Mouse (Mus musculus): ENCODE data around the gene Prnd. TPM values are rescaled to one million over a fixed set of nuclear protein-coding genes. Genes with fewer than 3 reads are reported as not detected.

Prnd gene
- polyA plus RNA-seq, 1 experiment from 2014 or later: 14.6 TPM

GRCm38 (mm10) chr2:131976663-131977062 lies 26.0 kb downstream of the Prnd start:
- WGBS: 78% methylated on average over 3 of the region's 3 CpGs
- Histone ChIP-seq H3K9ac (ENCODE audit: low read length) (no peak overlapping the region), H3K9me3 (ENCODE audit: control insufficient read depth, low read length) (no peaks in the 10 kb centered on the region), H3K27me3 (ENCODE audit: control insufficient read depth, insufficient read depth, low read length) (no peaks in the 10 kb centered on the region), H3K27ac (replicated peaks; ENCODE audit: low read depth, low read length) (no peak overlapping the region), H3K4me1 (ENCODE audit: control insufficient read depth, insufficient read depth, low read length) (no peaks in the 10 kb centered on the region), H3K36me3 (ENCODE audit: control insufficient read depth, insufficient read depth, low read length) (no peaks in the 10 kb centered on the region), H3K4me3 (ENCODE audit: low read depth, low read length) (no peak overlapping the region), H3K4me2 (ENCODE audit: low read depth, severe bottlenecking) (no peak overlapping the region)
- no peak for ATAC-seq (ENCODE audit: insufficient number of reproducible peaks, low FRiP score, low TSS enrichment, low read depth)
- DNase-seq (ENCODE audit: low spot score): no peak

DNA sequence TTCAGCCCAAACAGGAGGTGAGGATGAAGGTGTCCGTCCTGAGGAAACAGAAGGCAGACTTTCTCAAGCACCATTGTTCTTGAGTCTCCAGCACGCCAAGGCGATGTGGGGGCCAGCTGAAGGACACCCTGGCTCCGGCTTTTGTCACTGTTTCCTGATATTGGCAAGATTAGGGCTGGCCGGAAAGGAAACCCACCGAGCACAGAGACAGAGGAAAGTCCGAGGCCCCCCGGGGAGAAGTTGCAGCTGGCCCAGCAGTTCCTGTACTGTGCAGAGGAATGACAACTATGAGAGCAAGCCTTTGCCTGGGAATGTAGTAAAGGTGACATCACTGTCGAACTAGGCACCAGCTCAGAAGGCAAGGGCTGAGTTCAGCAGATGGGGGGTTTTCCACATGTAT lies 30.2 kb downstream of the Prnd start:
- ATAC-seq (ENCODE audit: insufficient number of reproducible peaks, low FRiP score, low TSS enrichment, low read depth): no peak
- H3K9me3 ChIP-seq (ENCODE audit: control insufficient read depth, low read length): no peaks in the 10 kb centered on the region
- no peak overlapping the region for H3K4me2 ChIP-seq (ENCODE audit: low read depth, severe bottlenecking)
- no peak overlapping the region for H3K4me3 ChIP-seq (ENCODE audit: low read depth, low read length)
- 60% methylated on average over 9 of the region's 9 CpGs for WGBS
- no peak overlapping the region for H3K27ac ChIP-seq (replicated peaks; ENCODE audit: low read depth, low read length)
- H3K36me3 ChIP-seq (ENCODE audit: control insufficient read depth, insufficient read depth, low read length): no peaks in the 10 kb centered on the region
- peak; percentile 37 for DNase-seq (ENCODE audit: low spot score)
- no peaks in the 10 kb centered on the region for H3K27me3 ChIP-seq (ENCODE audit: control insufficient read depth, insufficient read depth, low read length)
- H3K9ac ChIP-seq (ENCODE audit: low read length): no peak overlapping the region
- no peaks in the 10 kb centered on the region for H3K4me1 ChIP-seq (ENCODE audit: control insufficient read depth, insufficient read depth, low read length)

- Histone ChIP-seq H3K27me3 (ENCODE audit: control insufficient read depth, insufficient read depth, low read length) (no peaks in the 10 kb centered on the region), H3K4me1 (ENCODE audit: control insufficient read depth, insufficient read depth, low read length) (no peaks in the 10 kb centered on the region), H3K9me3 (ENCODE audit: control insufficient read depth, low read length) (no peaks in the 10 kb centered on the region), H3K9ac (ENCODE audit: low read length) (no peak overlapping the region), H3K36me3 (ENCODE audit: control insufficient read depth, insufficient read depth, low read length) (no peaks in the 10 kb centered on the region), H3K4me3 (ENCODE audit: low read depth, low read length) (no peak overlapping the region), H3K4me2 (ENCODE audit: low read depth, severe bottlenecking) (no peak overlapping the region), H3K27ac (replicated peaks; ENCODE audit: low read depth, low read length) (no peak overlapping the region)
- DNase-seq (ENCODE audit: low spot score): peak; percentile 72
- 21% methylated on average over 6 of the region's 6 CpGs for WGBS
- peak; percentile 58; the same call in 1 of the 2 replicates for ATAC-seq (ENCODE audit: insufficient number of reproducible peaks, low FRiP score, low TSS enrichment, low read depth)
Measured at GRCm38 (mm10) chr2:131982546-131983196, 32.0 kb downstream of the Prnd start.

DNA sequence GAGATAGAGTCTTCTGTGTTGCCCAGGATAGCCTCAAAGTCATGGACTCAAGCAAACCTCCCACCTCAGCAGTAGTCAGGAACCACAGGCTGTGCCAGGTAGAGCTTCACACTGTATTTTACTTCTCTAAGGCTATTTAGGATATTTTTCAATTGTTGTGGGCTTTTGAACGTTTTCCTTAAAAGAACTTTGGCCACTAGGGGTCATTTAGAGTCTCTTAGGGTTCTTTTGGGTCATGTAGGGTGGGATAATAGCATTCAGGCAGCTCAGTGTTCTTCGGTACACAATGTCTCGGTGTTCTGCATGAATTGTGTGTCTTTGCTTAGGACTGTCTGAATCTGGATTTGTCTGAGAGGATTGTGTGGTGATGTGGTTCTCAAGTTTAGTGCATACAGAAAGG lies 37.3 kb downstream of the Prnd start:
- H3K27ac ChIP-seq (replicated peaks; ENCODE audit: low read depth, low read length): no peak overlapping the region
- no peak for ATAC-seq (ENCODE audit: insufficient number of reproducible peaks, low FRiP score, low TSS enrichment, low read depth)
- no peak overlapping the region for H3K9ac ChIP-seq (ENCODE audit: low read length)
- WGBS: 52% methylated on average over 3 of the region's 3 CpGs
- no peak overlapping the region for H3K4me2 ChIP-seq (ENCODE audit: low read depth, severe bottlenecking)
- no peaks in the 10 kb centered on the region for H3K9me3 ChIP-seq (ENCODE audit: control insufficient read depth, low read length)
- H3K36me3 ChIP-seq (ENCODE audit: control insufficient read depth, insufficient read depth, low read length): no peaks in the 10 kb centered on the region
- 0 out of 2 replicates have a peak, but pooled peaks cover under 1% of the 10 kb centered on the region for H3K4me1 ChIP-seq (ENCODE audit: control insufficient read depth, insufficient read depth, low read length)
- no peaks in the 10 kb centered on the region for H3K27me3 ChIP-seq (ENCODE audit: control insufficient read depth, insufficient read depth, low read length)
- H3K4me3 ChIP-seq (ENCODE audit: low read depth, low read length): no peak overlapping the region
- DNase-seq (ENCODE audit: low spot score): no peak

DNA sequence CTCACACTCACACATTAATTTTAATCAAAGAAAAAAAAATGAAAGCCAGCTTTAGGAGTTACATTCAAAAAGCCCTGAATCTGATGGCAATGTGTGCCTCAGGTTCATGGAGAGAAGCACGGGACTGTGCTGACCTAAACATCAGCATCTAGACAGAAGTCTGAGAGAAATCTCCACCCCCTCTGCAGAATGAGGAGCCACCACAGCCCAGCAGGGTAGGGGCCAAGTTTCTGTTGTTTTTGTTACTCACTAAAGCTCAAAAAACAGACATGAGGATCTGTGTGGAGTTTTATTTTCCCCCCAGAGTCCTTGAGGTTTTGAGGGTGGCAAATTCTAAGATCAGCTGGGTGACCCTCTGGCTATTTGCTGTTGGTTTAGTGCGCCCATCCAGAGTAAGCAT lies 37.9 kb downstream of the Prnd start:
- WGBS: 71% methylated on average over 2 of the region's 2 CpGs
- no peaks in the 10 kb centered on the region for H3K27me3 ChIP-seq (ENCODE audit: control insufficient read depth, insufficient read depth, low read length)
- DNase-seq (ENCODE audit: low spot score) (no peak), ATAC-seq (ENCODE audit: insufficient number of reproducible peaks, low FRiP score, low TSS enrichment, low read depth) (no peak)
- no peak overlapping the region for H3K9ac ChIP-seq (ENCODE audit: low read length)
- H3K9me3 ChIP-seq (ENCODE audit: control insufficient read depth, low read length): no peaks in the 10 kb centered on the region
- no peaks in the 10 kb centered on the region for H3K36me3 ChIP-seq (ENCODE audit: control insufficient read depth, insufficient read depth, low read length)
- no peak overlapping the region for H3K4me2 ChIP-seq (ENCODE audit: low read depth, severe bottlenecking)
- peaks cover 5% of the 10 kb centered on the region; the same call in 1 of the 2 replicates for H3K4me1 ChIP-seq (ENCODE audit: control insufficient read depth, insufficient read depth, low read length)
- no peak overlapping the region for H3K4me3 ChIP-seq (ENCODE audit: low read depth, low read length)
- H3K27ac ChIP-seq (replicated peaks; ENCODE audit: low read depth, low read length): no peak overlapping the region

DNA sequence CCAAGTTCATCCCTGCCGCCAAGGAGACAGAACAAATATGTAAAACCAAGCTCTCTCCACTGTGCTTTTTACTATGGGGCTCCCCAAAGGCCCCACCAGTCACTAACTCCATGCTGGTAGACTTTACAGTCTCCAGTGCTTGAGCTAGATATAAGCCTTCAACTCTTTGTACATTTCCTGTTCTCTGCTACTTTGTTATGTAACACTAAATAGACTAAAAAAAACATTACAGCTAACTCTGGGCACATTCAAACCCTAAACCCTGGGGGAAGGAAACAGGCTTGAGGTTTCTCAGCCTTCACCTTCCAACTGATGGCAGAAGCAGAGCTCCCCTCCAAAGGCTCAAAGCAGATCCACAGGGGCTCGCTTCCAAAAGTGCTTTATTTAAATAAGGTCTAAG lies 41.8 kb downstream of the Prnd start:
- no peaks in the 10 kb centered on the region for H3K36me3 ChIP-seq (ENCODE audit: control insufficient read depth, insufficient read depth, low read length)
- no peaks in the 10 kb centered on the region for H3K27me3 ChIP-seq (ENCODE audit: control insufficient read depth, insufficient read depth, low read length)
- no peak overlapping the region for H3K9ac ChIP-seq (ENCODE audit: low read length)
- H3K4me2 ChIP-seq (ENCODE audit: low read depth, severe bottlenecking): no peak overlapping the region
- no peaks in the 10 kb centered on the region for H3K9me3 ChIP-seq (ENCODE audit: control insufficient read depth, low read length)
- WGBS: 90% methylated on average over 2 of the region's 2 CpGs
- H3K4me1 ChIP-seq (ENCODE audit: control insufficient read depth, insufficient read depth, low read length): peaks cover 5% of the 10 kb centered on the region; the same call in 1 of the 2 replicates
- DNase-seq (ENCODE audit: low spot score) (no peak), ATAC-seq (ENCODE audit: insufficient number of reproducible peaks, low FRiP score, low TSS enrichment, low read depth) (no peak)
- no peak overlapping the region for H3K4me3 ChIP-seq (ENCODE audit: low read depth, low read length)
- no peak overlapping the region for H3K27ac ChIP-seq (replicated peaks; ENCODE audit: low read depth, low read length)

DNA sequence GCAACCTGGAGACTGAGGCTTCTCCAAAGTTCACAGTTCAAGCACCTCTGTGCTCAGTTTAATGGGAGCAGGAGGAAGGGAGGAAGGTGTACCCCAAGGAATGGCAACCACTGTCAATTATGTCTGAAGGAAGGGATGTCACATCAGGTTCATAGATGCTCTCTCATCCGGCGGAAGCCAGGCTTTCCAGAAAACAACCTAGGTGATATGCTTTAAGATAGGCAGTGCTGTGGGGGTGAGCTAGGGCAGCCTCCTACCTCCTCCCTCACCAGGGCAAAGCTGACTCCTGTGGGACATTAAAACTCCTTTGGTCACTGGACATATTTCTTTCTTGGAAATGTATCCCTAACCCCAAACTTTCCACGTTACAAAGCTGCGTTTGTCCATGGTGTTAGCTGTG lies 42.5 kb downstream of the Prnd start:
- DNase-seq (ENCODE audit: low spot score): no peak
- Histone ChIP-seq H3K36me3 (ENCODE audit: control insufficient read depth, insufficient read depth, low read length) (no peaks in the 10 kb centered on the region), H3K4me2 (ENCODE audit: low read depth, severe bottlenecking) (peak overlapping the region; percentile 13; the same call in 1 of the 2 replicates), H3K4me1 (ENCODE audit: control insufficient read depth, insufficient read depth, low read length) (peaks cover 5% of the 10 kb centered on the region; the same call in 1 of the 2 replicates), H3K9ac (ENCODE audit: low read length) (no peak overlapping the region), H3K4me3 (ENCODE audit: low read depth, low read length) (no peak overlapping the region), H3K9me3 (ENCODE audit: control insufficient read depth, low read length) (no peaks in the 10 kb centered on the region), H3K27ac (replicated peaks; ENCODE audit: low read depth, low read length) (no peak overlapping the region), H3K27me3 (ENCODE audit: control insufficient read depth, insufficient read depth, low read length) (no peaks in the 10 kb centered on the region)
- WGBS: 66% methylated on average over 4 of the region's 4 CpGs
- peak; percentile 31; the same call in 1 of the 2 replicates for ATAC-seq (ENCODE audit: insufficient number of reproducible peaks, low FRiP score, low TSS enrichment, low read depth)

DNA sequence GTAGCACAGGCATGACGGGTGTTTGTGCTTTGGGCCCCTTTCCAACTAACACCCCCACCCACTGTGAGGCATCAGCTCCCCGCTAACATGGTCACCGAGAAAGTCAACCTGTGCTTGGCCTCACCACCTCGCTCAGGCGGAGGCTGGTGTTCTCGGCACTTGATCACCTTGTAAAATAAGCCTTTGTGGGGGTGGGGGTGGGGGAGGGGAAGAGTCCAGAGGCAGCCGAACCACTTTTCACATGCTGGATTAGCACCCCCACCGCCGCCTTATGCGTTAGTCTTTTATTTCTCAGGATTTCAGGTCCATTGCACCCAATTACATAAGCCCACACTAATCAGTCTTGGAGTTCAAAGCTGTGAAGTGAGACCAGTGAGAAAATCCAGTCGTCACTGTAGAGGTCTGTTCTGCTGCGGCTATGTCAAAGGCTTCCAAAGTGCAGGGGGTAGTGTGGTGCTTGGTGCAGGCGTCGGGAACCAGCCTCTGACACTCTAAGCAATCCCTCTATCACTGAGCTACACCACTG lies 43.0 kb downstream of the Prnd start:
- 8% methylated on average over 14 of the region's 14 CpGs for WGBS
- H3K4me1 ChIP-seq (ENCODE audit: control insufficient read depth, insufficient read depth, low read length): peaks cover 5% of the 10 kb centered on the region; the same call in 1 of the 2 replicates
- H3K4me3 ChIP-seq (ENCODE audit: low read depth, low read length): no peak overlapping the region
- no peaks in the 10 kb centered on the region for H3K9me3 ChIP-seq (ENCODE audit: control insufficient read depth, low read length)
- H3K9ac ChIP-seq (ENCODE audit: low read length): no peak overlapping the region
- ATAC-seq (ENCODE audit: insufficient number of reproducible peaks, low FRiP score, low TSS enrichment, low read depth): peak; percentile 78
- H3K4me2 ChIP-seq (ENCODE audit: low read depth, severe bottlenecking): peak overlapping the region; percentile 13; the same call in 1 of the 2 replicates
- H3K27me3 ChIP-seq (ENCODE audit: control insufficient read depth, insufficient read depth, low read length): no peaks in the 10 kb centered on the region
- H3K36me3 ChIP-seq (ENCODE audit: control insufficient read depth, insufficient read depth, low read length): no peaks in the 10 kb centered on the region
- H3K27ac ChIP-seq (replicated peaks; ENCODE audit: low read depth, low read length): no peak overlapping the region
- peak; percentile 50 for DNase-seq (ENCODE audit: low spot score)

Data from limb, embryonic 11.5 days (tissue).